Mouse (Mus musculus) spleen, adult 2 months (tissue): ENCODE results near the gene Pear1.

Experiments used
- CTCF ChIP-seq: fragments of 200-500 bp; IDR thresholded peaks from 2 replicates; pipeline ENCODE4 v1.5.1; 2011; ENCODE audit warnings: mild to moderate bottlenecking, inconsistent platforms; ENCODE audit not compliant: insufficient read depth, insufficient read length, insufficient replicate concordance; ENCODE audit errors: extremely low read depth
- POLR2A ChIP-seq: fragments of 200-500 bp; IDR thresholded peaks from 2 replicates; pipeline ENCODE4 v1.6.1; 2011; ENCODE audit warnings: low read depth, low read length, inconsistent platforms

DNA sequence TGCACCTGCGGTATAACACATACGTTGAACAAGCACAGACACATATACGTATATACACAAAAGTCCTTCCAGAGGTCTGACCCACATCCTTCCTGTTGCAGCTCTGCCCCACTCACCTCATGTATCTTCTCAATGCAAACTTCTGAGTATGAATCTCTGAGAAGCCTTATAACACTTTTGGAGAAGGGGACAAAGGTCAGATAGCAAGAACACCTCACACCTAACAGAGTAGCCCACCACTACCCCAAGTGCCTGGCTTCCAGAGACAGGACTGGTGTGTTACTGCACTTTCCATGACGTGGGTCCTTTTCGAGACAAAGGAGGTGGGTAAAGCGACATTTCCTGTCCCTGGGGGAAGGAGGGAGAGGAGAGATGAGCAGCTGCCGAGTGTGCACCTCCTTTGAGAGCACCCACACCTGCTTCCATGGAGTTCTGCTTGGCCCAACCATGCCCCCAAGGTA is 22.6 kb upstream of the Pear1 start, which contains the start of gene Sh2d2a:
- TF ChIP-seq POLR2A (peak; percentile 79), CTCF (no peak)
